Mouse (Mus musculus): ENCODE results near the gene Lax1. TPM values are rescaled to one million over a fixed set of nuclear protein-coding genes. Genes with fewer than 3 reads are reported as not detected.
"Not testable (repeated sequence)": the region's sequence is repeated elsewhere in the genome, so short reads cannot be mapped to it uniquely, and the experiment has no call there.

Lax1 gene
- polyA plus RNA-seq, 1 experiment from 2014 or later: 1.3 TPM

GRCm38 (mm10) chr1:133685749-133686519 is 4.0 kb downstream of the Lax1 start:
- Histone ChIP-seq H3K36me3 (no peaks in the 10 kb centered on the region), H3K9ac (no peak overlapping the region), H3K27ac (no peak overlapping the region), H3K4me3 (no peak overlapping the region), H3K9me3 (no peaks in the 10 kb centered on the region), H3K4me1 (peaks cover 7% of the 10 kb centered on the region; the same call in 1 of the 2 replicates), H3K4me2 (no peak overlapping the region), H3K27me3 (no peaks in the 10 kb centered on the region)
- ATAC-seq (ENCODE audit: insufficient number of reproducible peaks, insufficient read depth, low FRiP score, low TSS enrichment, low read depth): no peak
- 69% methylated on average over 10 of the region's 10 CpGs for WGBS

GRCm38 (mm10) chr1:133671801-133672200 is 18.1 kb downstream of the Lax1 start:
- no peak overlapping the region for H3K9ac ChIP-seq
- no peaks in the 10 kb centered on the region for H3K9me3 ChIP-seq
- WGBS: 74% methylated on average over 3 of the region's 3 CpGs
- no peaks in the 10 kb centered on the region for H3K27me3 ChIP-seq
- H3K36me3 ChIP-seq: no peaks in the 10 kb centered on the region
- no peak overlapping the region for H3K4me3 ChIP-seq
- H3K4me2 ChIP-seq: no peak overlapping the region
- no peak overlapping the region for H3K27ac ChIP-seq
- ATAC-seq (ENCODE audit: insufficient number of reproducible peaks, insufficient read depth, low FRiP score, low TSS enrichment, low read depth): no peak
- H3K4me1 ChIP-seq: no peaks in the 10 kb centered on the region

GRCm38 (mm10) chr1:133671266-133671665 is 18.6 kb downstream of the Lax1 start:
- Histone ChIP-seq H3K27me3 (no peaks in the 10 kb centered on the region), H3K4me1 (no peaks in the 10 kb centered on the region), H3K9me3 (no peaks in the 10 kb centered on the region), H3K27ac (no peak overlapping the region), H3K9ac (no peak overlapping the region), H3K4me3 (no peak overlapping the region), H3K36me3 (no peaks in the 10 kb centered on the region), H3K4me2 (no peak overlapping the region)
- no peak for ATAC-seq (ENCODE audit: insufficient number of reproducible peaks, insufficient read depth, low FRiP score, low TSS enrichment, low read depth)
- WGBS: 90% methylated on average over 3 of the region's 3 CpGs

- Histone ChIP-seq H3K4me3 (no peak overlapping the region), H3K4me1 (no peaks in the 10 kb centered on the region), H3K9ac (no peak overlapping the region), H3K36me3 (no peaks in the 10 kb centered on the region), H3K27me3 (no peaks in the 10 kb centered on the region), H3K4me2 (no peak overlapping the region), H3K9me3 (no peaks in the 10 kb centered on the region), H3K27ac (no peak overlapping the region)
- no peak for ATAC-seq (ENCODE audit: insufficient number of reproducible peaks, insufficient read depth, low FRiP score, low TSS enrichment, low read depth)
- WGBS: 75% methylated on average over 6 of the region's 6 CpGs
Measured at GRCm38 (mm10) chr1:133670776-133671175, 19.1 kb downstream of the Lax1 start.

- ATAC-seq (ENCODE audit: insufficient number of reproducible peaks, insufficient read depth, low FRiP score, low TSS enrichment, low read depth): no peak
- 85% methylated on average over 12 of the region's 12 CpGs for WGBS
- H3K9me3 ChIP-seq: no peaks in the 10 kb centered on the region
Measured at GRCm38 (mm10) chr1:133670190-133670589, 19.7 kb downstream of the Lax1 start.

GRCm38 (mm10) chr1:133668618-133669017 is 21.3 kb downstream of the Lax1 start:
- no peaks in the 10 kb centered on the region for H3K36me3 ChIP-seq
- no peak overlapping the region for H3K4me3 ChIP-seq
- 82% methylated on average over 3 of the region's 3 CpGs for WGBS
- H3K27ac ChIP-seq: no peak overlapping the region
- H3K9ac ChIP-seq: no peak overlapping the region
- H3K4me1 ChIP-seq: no peaks in the 10 kb centered on the region
- ATAC-seq (ENCODE audit: insufficient number of reproducible peaks, insufficient read depth, low FRiP score, low TSS enrichment, low read depth): no peak
- H3K9me3 ChIP-seq: no peaks in the 10 kb centered on the region
- no peak overlapping the region for H3K4me2 ChIP-seq
- H3K27me3 ChIP-seq: no peaks in the 10 kb centered on the region

More at GRCm38 (mm10) chr1:133670190-133670589, 19.7 kb downstream of the Lax1 start:
- Histone ChIP-seq H3K4me2 (no peak overlapping the region), H3K4me1 (no peaks in the 10 kb centered on the region), H3K36me3 (no peaks in the 10 kb centered on the region), H3K4me3 (no peak overlapping the region), H3K27me3 (no peaks in the 10 kb centered on the region), H3K27ac (no peak overlapping the region), H3K9ac (no peak overlapping the region)

- Histone ChIP-seq H3K9me3 (no peaks in the 10 kb centered on the region), H3K27me3 (no peaks in the 10 kb centered on the region), H3K4me3 (no peak overlapping the region), H3K27ac (no peak overlapping the region), H3K9ac (no peak overlapping the region), H3K36me3 (no peaks in the 10 kb centered on the region), H3K4me2 (no peak overlapping the region), H3K4me1 (no peaks in the 10 kb centered on the region)
- 43% methylated on average over 7 of the region's 7 CpGs for WGBS
- ATAC-seq (ENCODE audit: insufficient number of reproducible peaks, insufficient read depth, low FRiP score, low TSS enrichment, low read depth): no peak
Measured at GRCm38 (mm10) chr1:133667721-133668120, 22.2 kb downstream of the Lax1 start.

- not testable (repeated sequence) for H3K36me3 ChIP-seq; H3K9me3 ChIP-seq; H3K4me3 ChIP-seq; H3K4me1 ChIP-seq; H3K4me2 ChIP-seq; H3K27me3 ChIP-seq; H3K27ac ChIP-seq; H3K9ac ChIP-seq; ATAC-seq (ENCODE audit: insufficient number of reproducible peaks, insufficient read depth, low FRiP score, low TSS enrichment, low read depth)
- WGBS: 91% methylated on average over 8 of the region's 8 CpGs
Measured at GRCm38 (mm10) chr1:133665713-133666112, 24.2 kb downstream of the Lax1 start.

- 64% methylated on average over 11 of the region's 11 CpGs for WGBS
- Histone ChIP-seq H3K36me3 (peaks cover 2% of the 10 kb centered on the region; the same call in 1 of the 2 replicates), H3K27ac (no peak overlapping the region), H3K27me3 (no peaks in the 10 kb centered on the region), H3K4me2 (no peak overlapping the region), H3K9ac (no peak overlapping the region), H3K9me3 (no peaks in the 10 kb centered on the region), H3K4me3 (no peak overlapping the region), H3K4me1 (peaks cover 9% of the 10 kb centered on the region)
- ATAC-seq (ENCODE audit: insufficient number of reproducible peaks, insufficient read depth, low FRiP score, low TSS enrichment, low read depth): no peak
Measured at GRCm38 (mm10) chr1:133664203-133664970, 25.5 kb downstream of the Lax1 start.

GRCm38 (mm10) chr1:133663427-133663826 is 26.5 kb downstream of the Lax1 start:
- Histone ChIP-seq H3K4me1 (peaks cover 19% of the 10 kb centered on the region), H3K36me3 (peaks cover 11% of the 10 kb centered on the region), H3K9ac (no peak overlapping the region), H3K9me3 (no peaks in the 10 kb centered on the region), H3K4me2 (no peak overlapping the region), H3K27me3 (no peaks in the 10 kb centered on the region), H3K27ac (no peak overlapping the region), H3K4me3 (no peak overlapping the region)
- ATAC-seq (ENCODE audit: insufficient number of reproducible peaks, insufficient read depth, low FRiP score, low TSS enrichment, low read depth): no peak
- WGBS: 78% methylated on average over 4 of the region's 4 CpGs

- Histone ChIP-seq H3K9ac (no peak overlapping the region), H3K27ac (no peak overlapping the region), H3K4me2 (no peak overlapping the region), H3K4me3 (no peak overlapping the region), H3K27me3 (no peaks in the 10 kb centered on the region), H3K4me1 (peaks cover 24% of the 10 kb centered on the region), H3K9me3 (no peaks in the 10 kb centered on the region), H3K36me3 (peaks cover 16% of the 10 kb centered on the region)
- WGBS: 97% methylated on average over 7 of the region's 7 CpGs
- ATAC-seq (ENCODE audit: insufficient number of reproducible peaks, insufficient read depth, low FRiP score, low TSS enrichment, low read depth): no peak
Measured at GRCm38 (mm10) chr1:133662941-133663340, 27.0 kb downstream of the Lax1 start.

Measured in embryonic facial prominence, embryonic 13.5 days (tissue).